Mouse (Mus musculus) MEL-GATA-1-ER (cell line): ENCODE measurements around the gene Noc2l.

Source experiments
- DNase-seq: peaks from one replicate; pipeline ENCODE4 v3.0.0-alpha.2; 2012; ENCODE audit warnings: low read depth; ENCODE audit errors: extremely low read depth

The Noc2l gene

GRCm38 (mm10) chr4:156235808-156236533 lies at the start of gene Noc2l:
Gene Noc2l (plus strand): TSS chr4:156236010.
- peak; percentile 69 for DNase-seq

- DNase-seq = no peak
These were observed 47.5 kb upstream of the Noc2l start for GRCm38 (mm10) chr4:156188162-156188810.

- DNase-seq = no peak
These were observed 46.9 kb upstream of the Noc2l start for GRCm38 (mm10) chr4:156188811-156189323.

- no peak for DNase-seq
These were observed 43.2 kb upstream of the Noc2l start for GRCm38 (mm10) chr4:156192421-156193199.

GRCm38 (mm10) chr4:156193200-156193590 lies 42.6 kb upstream of the Noc2l start:
- DNase-seq = no peak

- no peak for DNase-seq
These were observed 41.9 kb upstream of the Noc2l start for GRCm38 (mm10) chr4:156193906-156194305.

GRCm38 (mm10) chr4:156194346-156194745 lies 41.5 kb upstream of the Noc2l start:
- DNase-seq = no peak

- DNase-seq = no peak
These were observed 39.6 kb upstream of the Noc2l start for GRCm38 (mm10) chr4:156195927-156196870.

GRCm38 (mm10) chr4:156197131-156197828 lies 38.5 kb upstream of the Noc2l start, which contains the start of gene Agrn:
Gene Agrn (minus strand): TSS chr4:156197488.
- no peak for DNase-seq

- DNase-seq = no peak
These were observed 38.0 kb upstream of the Noc2l start for GRCm38 (mm10) chr4:156197829-156198205.

- no peak for DNase-seq
These were observed 35.0 kb upstream of the Noc2l start, which contains the start of gene Isg15 for GRCm38 (mm10) chr4:156200623-156201475. Gene Isg15 (minus strand): TSS chr4:156200818.

- peak; percentile 83 for DNase-seq
These were observed 33.3 kb upstream of the Noc2l start for GRCm38 (mm10) chr4:156202462-156202893.

- DNase-seq = peak; percentile 81
These were observed 32.8 kb upstream of the Noc2l start, which contains the start of gene AW011738 for GRCm38 (mm10) chr4:156203001-156203412. Gene AW011738 (plus strand): TSS chr4:156203304.

- DNase-seq = no peak
These were observed 32.2 kb upstream of the Noc2l start for GRCm38 (mm10) chr4:156203413-156204131.

GRCm38 (mm10) chr4:156208872-156209271 lies 26.9 kb upstream of the Noc2l start:
- DNase-seq = no peak

- no peak for DNase-seq
These were observed 25.7 kb upstream of the Noc2l start for GRCm38 (mm10) chr4:156209963-156210635.

- no peak for DNase-seq
These were observed 22.7 kb upstream of the Noc2l start for GRCm38 (mm10) chr4:156213134-156213533.

GRCm38 (mm10) chr4:156215649-156216048 lies 20.2 kb upstream of the Noc2l start, which contains the start of gene Perm1:
Gene Perm1 (plus strand): TSS chr4:156215868.
- DNase-seq = no peak
